In genomic region chr7:64779501-64779900, GRCm38 (mm10) we compare ENCODE assay signal across 20 mouse cellular contexts.
DNase-seq lines count a peak whose midpoint lies in the region; ATAC-seq and TF ChIP-seq lines count a peak whose summit lies in the region.
"Had no signal": no experiment of that assay in that cellular context is flagged by ENCODE, and none has a peak within 500 bp of the region (broad histone marks: within the 10 kb centered on the region; RNA-seq: fewer than 3 reads in every experiment).

No protein-coding gene starts in this region.

- TF ChIP-seq CTCF in hindbrain, postnatal 0 days (IDR thresholded peaks at IDR 0.05; ENCODE audit: low read depth), result no peak

- no peak overlapping the region for H3K4me2 ChIP-seq in hindbrain, postnatal 0 days (ENCODE audit: low read depth, low read length)
- no peak overlapping the region for H3K4me2 ChIP-seq in kidney, embryonic 14.5 days (replicated peaks; ENCODE audit: low read depth, low read length)
- H3K4me2 ChIP-seq: embryonic facial prominence, embryonic 12.5 days; heart, embryonic 13.5 days; liver, embryonic 12.5 days; lung, embryonic 15.5 days had no signal

- WGBS in hindbrain, postnatal 0 days, result 48% methylated on average over 4 of the region's 4 CpGs
- WGBS in kidney, embryonic 14.5 days, result 79% methylated on average over 4 of the region's 4 CpGs

- H3K36me3 ChIP-seq in hindbrain, postnatal 0 days (ENCODE audit: insufficient read depth, low read length), result no peaks in the 10 kb centered on the region
- H3K36me3 ChIP-seq in kidney, embryonic 14.5 days (ENCODE audit: control insufficient read depth, insufficient read depth, low read length), result no peaks in the 10 kb centered on the region
- H3K36me3 ChIP-seq: embryonic facial prominence, embryonic 12.5 days; heart, embryonic 13.5 days; hindbrain, embryonic 10.5 days; limb, embryonic 10.5 days; liver, embryonic 12.5 days; lung, embryonic 15.5 days had no signal

- no peaks in the 10 kb centered on the region for H3K27me3 ChIP-seq in hindbrain, postnatal 0 days (ENCODE audit: insufficient read depth, low read length)
- H3K27me3 ChIP-seq in kidney, embryonic 14.5 days (ENCODE audit: control insufficient read depth, insufficient read depth, low read length), result no peaks in the 10 kb centered on the region
- H3K27me3 ChIP-seq: heart, embryonic 13.5 days; liver, embryonic 12.5 days; lung, embryonic 15.5 days; megakaryocyte, embryonic 14.5 days had no signal

- intact Hi-C loops in heart, postnatal 25 days (cut with DNase I), result no loop called here

- H3K4me1 ChIP-seq in hindbrain, postnatal 0 days (ENCODE audit: insufficient read depth, low read length), result 0 out of 2 replicates have a peak, but pooled peaks cover 6% of the 10 kb centered on the region
- H3K4me1 ChIP-seq in kidney, embryonic 14.5 days (ENCODE audit: control insufficient read depth, insufficient read depth, low read length), result no peaks in the 10 kb centered on the region
- H3K4me1 ChIP-seq: embryonic facial prominence, embryonic 12.5 days; heart, embryonic 13.5 days; hindbrain, embryonic 10.5 days; limb, embryonic 10.5 days; liver, embryonic 12.5 days; lung, embryonic 15.5 days; megakaryocyte, embryonic 14.5 days had no signal

- DNase-seq in layer of hippocampus, adult 11-12 months (ENCODE audit: low spot score), result peak; percentile 65
- no peak for DNase-seq in layer of hippocampus, adult 9-10 months (ENCODE audit: low spot score)
- peak; percentile 56 to 68 for DNase-seq in layer of hippocampus, postnatal 36 days
- peak; percentile 63 to 72 for DNase-seq in right cerebral cortex, postnatal 10 days (ENCODE audit: low spot score in 2 of 2)
- DNase-seq in hindbrain, postnatal 0 days (ENCODE audit: low spot score), result no peak
- no peak for DNase-seq in heart, postnatal 25 days (ENCODE audit: low spot score)
- DNase-seq: adrenal gland, postnatal 25 days; cerebellum, postnatal 25 days; thymus, adult 2 months had no signal

- H3K27ac ChIP-seq in hindbrain, postnatal 0 days, result no peak overlapping the region
- H3K27ac ChIP-seq in kidney, embryonic 14.5 days (ENCODE audit: low read depth, low read length), result no peak overlapping the region
- H3K27ac ChIP-seq: embryonic facial prominence, embryonic 12.5 days; heart, embryonic 13.5 days; hindbrain, embryonic 10.5 days; kidney, postnatal 0 days; limb, embryonic 10.5 days; liver, embryonic 12.5 days; lung, embryonic 15.5 days had no signal

- ATAC-seq in frontal cortex, adult (ENCODE audit: low TSS enrichment), result peak; percentile 71
- ATAC-seq in hindbrain, postnatal 0 days, result no peak
- ATAC-seq in kidney, embryonic 14.5 days (ENCODE audit: low FRiP score, low TSS enrichment), result no peak
- ATAC-seq: inflammation-experienced regulatory T-cells, adult 6 months; liver, embryonic 12.5 days had no signal

- H3K9ac ChIP-seq in hindbrain, postnatal 0 days (replicated peaks; ENCODE audit: low read length), result no peak overlapping the region
- no peak overlapping the region for H3K9ac ChIP-seq in kidney, embryonic 14.5 days (ENCODE audit: low read depth, low read length)
- H3K9ac ChIP-seq: embryonic facial prominence, embryonic 12.5 days; heart, embryonic 13.5 days; liver, embryonic 12.5 days; lung, embryonic 15.5 days had no signal

- no peak overlapping the region for H3K4me3 ChIP-seq in hindbrain, postnatal 0 days (ENCODE audit: low read length)
- H3K4me3 ChIP-seq in kidney, embryonic 14.5 days (ENCODE audit: low read length), result no peak overlapping the region
- H3K4me3 ChIP-seq: embryonic facial prominence, embryonic 12.5 days; heart, embryonic 13.5 days; hindbrain, embryonic 10.5 days; limb, embryonic 10.5 days; liver, embryonic 12.5 days; lung, embryonic 15.5 days; megakaryocyte, embryonic 14.5 days had no signal

- no peaks in the 10 kb centered on the region for H3K9me3 ChIP-seq in hindbrain, postnatal 0 days (ENCODE audit: low read length)
- no peaks in the 10 kb centered on the region for H3K9me3 ChIP-seq in kidney, embryonic 14.5 days (ENCODE audit: control insufficient read depth, low read length)
- H3K9me3 ChIP-seq: embryonic facial prominence, embryonic 12.5 days; heart, embryonic 13.5 days; hindbrain, embryonic 10.5 days; limb, embryonic 10.5 days; liver, embryonic 12.5 days; lung, embryonic 15.5 days had no signal

Comparison
In these comparisons a context has a peak if more than half of its experiments do, and no peak if none do; other contexts are left out.
1. DNase-seq: peak in layer of hippocampus, adult 11-12 months (single experiment), layer of hippocampus, postnatal 36 days (2 of 2) and right cerebral cortex, postnatal 10 days (2 of 2); none in layer of hippocampus, adult 9-10 months (single experiment), hindbrain, postnatal 0 days (single experiment) and heart, postnatal 25 days (single experiment).